Mouse (Mus musculus): Measurements from ENCODE around the gene Orai3. TPM values are rescaled to one million over a fixed set of nuclear protein-coding genes. Genes with fewer than 3 reads are reported as not detected.
"Not testable (repeated sequence)": the region's sequence is repeated elsewhere in the genome, so short reads cannot be mapped to it uniquely, and the experiment has no call there.

The Orai3 gene
- total and polyA plus RNA-seq, 3 experiments: 10.3 to 16.9 (median 11.6) TPM

GRCm38 (mm10) chr7:127775837-127776236 is 6.2 kb downstream of the Orai3 start:
- 0 out of 2 replicates have a peak overlapping the region, but pooled peaks have one; percentile 94 for H3K27ac ChIP-seq (ENCODE audit: insufficient read depth, low read depth)
- dilution Hi-C loops (cut with MboI; ENCODE audit: extremely low pct_ligation_motif_present, extremely low pct_unique_long_range_greater_than_20kb, low sequenced_read_pairs); H3K9me3 ChIP-seq (replicated peaks; ENCODE audit: low read length); DNase-seq (ENCODE audit: extremely low read depth); H3K27me3 ChIP-seq (replicated peaks): not testable (repeated sequence)
- H3K4me3 ChIP-seq (replicated peaks in 1 of 3; ENCODE audit: low read depth in 2 of 3, low read length in 2 of 3, poor library complexity in 1 of 3): peak overlapping the region; percentile 64 to 92 (median 67)
- H3K9ac ChIP-seq (ENCODE audit: insufficient read depth, low read depth): peak overlapping the region; percentile 99
- in situ Hi-C loops (cut with MboI; ENCODE audit: low pct_ligation_motif_present, low pct_unique_long_range_greater_than_20kb, low sequenced_read_pairs): loop anchor here (5.0 to 25.0 kb wide), 4 partner anchors 41 to 994 kb away; partner anchors contain the start of genes Cdipt, Cdiptos, Prss8 and Tbx6
- peak; percentile 61 for TF ChIP-seq ZNF384 (IDR thresholded peaks at IDR 0.05; ENCODE audit: low read depth, low read length)
- H3K4me1 ChIP-seq (ENCODE audit: control insufficient read depth in 1 of 2, insufficient read depth in 2 of 2): peaks cover 9 to 63% of the 10 kb centered on the region in 2 experiments
- H3K36me3 ChIP-seq (replicated peaks in 1 of 2; ENCODE audit: control insufficient read depth in 1 of 2, insufficient read depth in 1 of 2, low read length in 1 of 2): peaks cover 14 to 42% of the 10 kb centered on the region in 2 experiments
- peak overlapping the region; percentile 48 for H3K4me2 ChIP-seq (ENCODE audit: insufficient read depth, low read depth, poor library complexity, severe bottlenecking)
- H3K79me2 ChIP-seq (replicated peaks; ENCODE audit: control insufficient read depth, extremely low read depth, insufficient read depth, poor library complexity, severe bottlenecking): peaks cover 26% of the 10 kb centered on the region

- Histone ChIP-seq H3K27me3 (replicated peaks) (no peaks in the 10 kb centered on the region), H3K27ac (ENCODE audit: insufficient read depth, low read depth) (peak within 1 kb of the TSS; percentile 94), H3K4me3 (replicated peaks in 1 of 3; ENCODE audit: low read depth in 2 of 3, low read length in 2 of 3, poor library complexity in 1 of 3) (peak within 1 kb of the TSS; percentile 67 to 92 (median 71)), H3K4me1 (ENCODE audit: control insufficient read depth in 1 of 2, insufficient read depth in 2 of 2) (peaks cover 9 to 57% of the 10 kb centered on the region in 2 experiments), H3K4me2 (ENCODE audit: insufficient read depth, low read depth, poor library complexity, severe bottlenecking) (peak within 1 kb of the TSS; percentile 48), H3K36me3 (replicated peaks in 1 of 2; ENCODE audit: control insufficient read depth in 1 of 2, insufficient read depth in 1 of 2, low read length in 1 of 2) (peaks cover 19 to 48% of the 10 kb centered on the region in 2 experiments), H3K9ac (ENCODE audit: insufficient read depth, low read depth) (peak within 1 kb of the TSS; percentile 99), H3K79me2 (replicated peaks; ENCODE audit: control insufficient read depth, extremely low read depth, insufficient read depth, poor library complexity, severe bottlenecking) (peaks cover 23% of the 10 kb centered on the region), H3K9me3 (replicated peaks; ENCODE audit: low read length) (no peaks in the 10 kb centered on the region)
- dilution Hi-C loops (cut with MboI; ENCODE audit: extremely low pct_ligation_motif_present, extremely low pct_unique_long_range_greater_than_20kb, low sequenced_read_pairs): no loop called here
- DNase-seq (ENCODE audit: extremely low read depth): peak; percentile 76
- in situ Hi-C loops (cut with MboI; ENCODE audit: low pct_ligation_motif_present, low pct_unique_long_range_greater_than_20kb, low sequenced_read_pairs): loop anchor here (5.0 to 25.0 kb wide), 4 partner anchors 41 to 994 kb away; partner anchors contain the start of genes Cdipt, Cdiptos, Prss8 and Tbx6
- TF ChIP-seq SIN3A (IDR thresholded peaks at IDR 0.05; ENCODE audit: low read length) (peak; percentile 21; the same call in 1 of the 2 replicates), UBTF (IDR thresholded peaks at IDR 0.05; ENCODE audit: low read depth, low read length) (peak; percentile 12; the same call in 1 of the 2 replicates), ZMIZ1 (IDR thresholded peaks at IDR 0.05; ENCODE audit: low read depth, low read length) (peak; percentile 23; the same call in 1 of the 2 replicates), IRF4 (IDR thresholded peaks at IDR 0.05; ENCODE audit: low read depth, low read length) (no peak), USF2 (conservative IDR thresholded peaks at IDR 0.05; ENCODE audit: low read depth, low read length) (no peak), POLR2A (IDR thresholded peaks at IDR 0.05; ENCODE audit: low read depth, low read length) (peak; percentile 69), GABPA (IDR thresholded peaks at IDR 0.05; ENCODE audit: insufficient replicate concordance, low read depth, low read length) (no peak), ZC3H11A (IDR thresholded peaks at IDR 0.05; ENCODE audit: low read depth, low read length) (peak; percentile 66), MXI1 (IDR thresholded peaks at IDR 0.05; ENCODE audit: low read depth, low read length) (0 out of 2 replicates have a peak, but pooled peaks have one; percentile 7), TBP (conservative IDR thresholded peaks at IDR 0.05; ENCODE audit: low read depth, low read length) (0 out of 2 replicates have a peak, but pooled peaks have one; percentile 60)
These were observed 6.8 kb downstream of the Orai3 start, which contains the start of gene Setd1a for GRCm38 (mm10) chr7:127776426-127776825. TSS of gene Setd1a (plus strand) at chr7:127776670.

All from CH12.LX (cell line).